Mouse (Mus musculus) mouse embryonic stem cell (cell line): ENCODE results near the gene Chadl.
"Not testable (repeated sequence)": the region's sequence is repeated elsewhere in the genome, so short reads cannot be mapped to it uniquely, and the experiment has no call there.

Source experiments
- in situ Hi-C, 2 experiments: fragments of 300-500 bp; cut with MboI; formaldehyde crosslinking; loops; 1 replicate in 1 of 2; 3 replicates in 1 of 2; pipeline ENCODE4 v1.14.3; 2019 to 2020; ENCODE audit warnings: low sequenced_read_pairs in 2 of 2, low pct_unique_long_range_greater_than_20kb in 1 of 2, mixed read lengths in 1 of 2; ENCODE audit not compliant: unreplicated experiment in 1 of 2

Chadl gene

DNA sequence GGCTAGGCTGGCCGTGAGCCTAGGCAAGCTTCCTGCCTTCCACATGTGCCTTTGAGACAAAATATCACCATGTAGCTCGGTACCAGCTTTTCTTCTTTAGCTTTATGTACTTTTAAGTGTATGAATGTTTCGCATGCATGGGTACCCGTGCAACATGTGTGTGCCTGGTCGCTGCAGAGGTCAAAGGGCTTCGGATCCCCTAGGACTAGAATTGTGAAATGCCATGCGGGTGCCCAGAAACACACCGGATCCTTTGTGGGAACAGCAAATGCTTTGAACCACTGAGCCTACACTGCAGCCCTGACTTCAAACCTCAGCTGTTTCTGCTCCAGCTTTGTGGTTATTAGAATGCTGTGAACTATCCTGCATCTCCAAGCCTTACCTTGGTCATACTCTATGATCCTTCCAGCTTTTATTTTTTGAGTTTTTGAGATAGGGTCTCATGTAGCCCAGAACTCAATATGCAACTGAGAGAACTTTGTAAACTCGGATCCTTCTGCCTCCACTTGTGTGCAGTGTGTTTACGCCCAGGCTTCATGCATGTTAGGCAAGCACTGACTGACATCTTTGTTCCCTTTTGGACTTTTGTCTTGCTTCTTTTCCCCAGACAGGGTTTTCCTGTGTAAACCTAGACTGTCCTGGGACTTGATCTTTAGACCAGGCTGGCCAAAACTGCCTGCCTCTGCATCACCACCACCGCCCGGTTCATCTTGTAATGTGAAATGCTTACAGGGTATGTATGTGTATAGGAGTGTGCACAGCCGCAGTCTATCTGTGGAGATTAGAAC is 5.4 kb upstream of the Chadl start:
- in situ Hi-C loops: no loop called here

DNA sequence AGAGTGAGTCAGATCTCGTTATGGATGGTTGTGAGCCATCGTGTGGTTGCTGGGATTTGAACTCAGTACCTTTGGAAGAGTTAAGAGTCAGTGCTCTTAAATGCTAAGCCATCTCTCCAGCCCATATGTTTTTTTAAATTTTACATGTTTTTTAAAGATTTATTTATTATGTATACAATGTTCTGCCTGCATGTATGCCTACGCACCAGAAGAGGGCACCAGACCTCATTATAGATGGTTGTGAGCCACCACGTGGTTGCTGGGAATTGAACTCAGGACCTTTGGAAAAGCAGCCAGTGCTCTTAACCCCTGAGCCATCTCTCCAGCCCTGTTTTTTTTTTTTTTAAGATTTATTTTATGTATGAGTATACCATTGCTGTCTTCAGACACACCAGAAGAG is 4.3 kb upstream of the Chadl start:
- in situ Hi-C loops: not testable (repeated sequence)

DNA sequence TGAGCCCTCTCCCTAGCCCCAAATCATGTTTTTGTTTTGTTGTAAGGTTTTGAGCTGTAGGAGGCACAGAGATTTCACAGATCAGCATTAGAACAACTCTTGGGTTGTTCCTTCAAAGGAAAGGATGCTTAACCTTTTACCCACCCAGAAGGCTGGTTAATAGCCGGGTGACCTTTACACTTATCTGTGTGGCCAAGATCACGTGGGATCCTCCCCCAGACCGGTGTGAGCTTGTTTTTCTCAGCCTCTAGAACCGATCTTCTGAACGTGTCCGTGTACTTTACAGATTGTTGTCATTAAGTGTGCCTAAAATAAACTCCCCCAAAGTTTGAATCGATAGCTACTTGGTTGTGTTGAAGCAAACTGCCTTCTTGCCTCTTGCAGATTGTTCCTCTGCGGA is 3.5 kb upstream of the Chadl start:
- in situ Hi-C loops: no loop called here

DNA sequence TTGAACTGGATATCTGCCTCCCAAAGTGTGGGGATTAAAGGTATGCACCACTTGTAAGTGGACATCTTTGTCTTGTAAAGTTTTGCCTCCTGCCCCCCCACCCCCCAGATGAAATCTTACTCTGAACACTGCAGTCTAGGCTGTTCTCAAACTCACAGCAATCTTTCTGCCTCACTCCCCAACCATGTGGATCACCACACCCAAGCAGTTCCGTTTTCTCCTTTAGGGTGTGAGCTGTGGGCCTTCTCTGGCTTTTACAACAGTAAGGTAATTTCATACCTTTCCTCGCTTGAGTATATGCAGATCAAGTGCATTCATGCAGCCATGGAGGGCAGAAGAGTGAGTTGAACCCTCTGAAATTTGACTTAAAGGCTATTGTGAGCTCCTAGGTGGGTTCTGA is 3.1 kb upstream of the Chadl start:
- in situ Hi-C loops: no loop called here

DNA sequence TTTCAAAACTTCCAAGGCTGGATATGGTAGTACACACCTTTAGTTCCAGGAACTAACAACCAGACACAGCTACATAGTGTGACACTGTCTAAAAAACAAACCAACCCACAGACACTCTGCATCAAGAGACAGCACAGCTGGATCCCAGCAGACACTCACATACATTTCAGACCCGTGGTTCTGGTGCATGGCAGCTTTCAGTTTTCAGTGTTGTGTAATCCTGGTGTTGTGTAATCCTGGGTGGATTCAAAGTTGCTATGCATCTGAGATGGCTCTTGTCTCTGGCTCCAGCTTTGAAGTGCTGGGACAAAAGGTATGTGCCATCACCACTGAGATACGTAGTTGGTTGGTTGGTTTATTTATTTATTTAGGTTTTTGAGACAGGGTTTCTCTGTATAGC is 1.4 kb upstream of the Chadl start:
- in situ Hi-C loops: no loop called here

DNA sequence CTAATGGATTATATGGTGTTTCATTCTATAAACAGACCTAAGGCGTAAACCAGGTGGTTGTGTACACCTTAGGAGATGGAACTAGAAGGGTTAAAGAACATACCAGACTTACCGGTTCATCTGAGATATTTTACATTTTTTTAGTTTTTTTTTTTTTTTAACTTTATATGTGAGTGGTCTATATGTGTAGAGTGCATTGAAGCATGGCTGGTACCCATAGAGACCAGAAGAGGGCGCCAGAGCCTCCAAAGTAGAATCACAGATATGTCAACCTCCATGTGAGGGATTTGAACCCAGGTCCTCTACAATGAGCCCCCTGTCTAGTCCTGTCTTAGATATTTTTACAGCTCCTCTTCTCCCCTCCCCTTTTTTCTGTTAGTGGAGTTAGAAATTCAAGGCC is 760 bp upstream of the Chadl start:
- in situ Hi-C loops: no loop called here

DNA sequence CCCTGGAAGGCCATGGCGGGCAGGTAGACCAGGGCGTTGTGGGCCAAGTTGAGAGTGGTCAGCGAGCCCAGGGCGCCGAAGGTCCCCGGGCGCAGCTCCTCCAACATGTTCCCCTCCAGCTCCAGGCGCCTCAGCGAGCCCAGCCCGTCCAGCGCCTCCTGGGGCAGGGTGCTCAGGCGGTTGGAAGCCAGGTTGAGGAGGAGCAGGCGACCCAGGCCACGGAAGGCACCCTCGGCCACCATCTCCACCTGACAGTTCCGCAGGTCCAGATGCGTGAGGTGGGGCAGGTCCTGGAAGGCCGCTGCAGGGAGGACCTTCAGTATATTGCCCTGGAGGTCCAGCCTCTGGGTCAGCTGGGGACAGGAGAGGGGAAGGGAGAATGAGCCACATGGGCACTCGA is 2.2 kb downstream of the Chadl start:
- in situ Hi-C loops: no loop called here

DNA sequence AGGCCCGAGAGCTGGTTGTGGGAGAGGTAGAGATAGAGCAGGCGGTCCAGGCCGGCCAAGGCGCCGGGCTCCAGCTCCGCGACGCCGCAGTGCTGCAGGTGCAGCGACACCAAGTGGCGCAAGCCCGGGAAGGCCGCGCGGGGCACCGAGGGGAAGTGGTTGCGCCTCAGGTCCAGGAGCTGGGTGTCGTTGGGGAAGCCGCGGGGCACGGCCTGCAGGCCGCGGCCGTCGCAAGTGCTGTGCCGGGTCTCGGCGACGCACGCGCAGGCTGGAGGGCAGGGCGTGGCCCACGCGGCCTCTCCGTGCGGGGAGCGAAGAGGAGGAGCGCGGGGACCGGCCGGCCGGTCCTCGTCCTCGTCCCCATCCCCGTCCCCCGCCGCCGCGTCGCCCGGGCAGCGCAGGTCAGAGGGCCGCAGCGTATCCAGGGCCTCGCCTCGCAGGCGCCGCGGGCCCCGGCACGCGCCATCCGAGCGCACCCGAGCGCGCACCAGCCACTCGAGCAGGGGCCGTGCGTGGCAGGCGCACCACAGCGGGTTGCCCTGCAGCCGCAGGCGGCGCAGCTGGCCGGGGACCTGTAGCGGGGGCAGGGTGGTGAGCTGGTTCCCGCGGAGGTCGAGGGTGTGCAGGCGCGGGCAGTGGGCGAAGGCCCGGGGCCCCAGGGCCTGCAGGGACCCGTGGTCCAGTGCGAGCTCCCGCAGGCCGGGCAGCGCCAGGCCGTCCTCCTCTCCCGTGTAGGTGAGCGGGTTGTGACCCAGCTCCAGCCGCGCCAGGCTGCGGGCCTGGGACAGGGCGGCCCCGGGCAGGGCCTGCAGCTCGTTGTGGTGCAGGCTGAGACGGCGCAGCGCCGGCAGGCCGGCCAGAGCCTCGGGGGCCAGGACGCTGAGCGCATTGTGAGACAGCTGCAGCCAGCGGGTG is 2.9 kb downstream of the Chadl start:
- in situ Hi-C loops: no loop called here

DNA sequence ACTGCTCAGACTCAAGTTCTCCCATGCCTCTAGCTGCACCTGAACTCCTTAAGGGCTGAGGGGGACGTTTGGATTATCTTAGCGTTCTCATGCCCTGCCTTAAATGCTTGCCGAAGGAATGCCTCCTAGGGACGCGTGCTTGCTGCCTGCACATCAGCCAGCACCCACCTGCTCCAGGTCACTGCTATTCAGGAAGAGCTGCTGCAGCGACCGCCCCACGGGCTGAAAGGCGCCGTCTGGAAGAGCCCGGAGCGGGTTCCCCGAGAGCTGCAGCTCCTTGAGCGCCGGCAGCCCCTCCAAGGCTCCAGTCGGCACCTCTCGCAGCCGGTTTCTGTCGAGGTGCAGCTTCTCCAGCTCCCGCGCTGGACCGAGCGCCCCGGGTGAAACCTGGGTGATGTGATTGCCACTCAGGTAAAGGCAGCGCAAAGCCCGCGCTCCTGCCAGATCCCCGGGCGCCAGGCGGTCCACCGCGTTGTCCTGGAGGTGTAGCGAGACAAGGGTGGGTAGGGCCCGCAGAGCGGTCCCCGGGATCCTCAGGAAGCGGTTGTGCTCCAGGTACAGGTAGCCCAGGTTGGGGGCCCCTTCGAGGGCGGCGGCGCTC is 3.6 kb downstream of the Chadl start:
- in situ Hi-C loops: no loop called here

DNA sequence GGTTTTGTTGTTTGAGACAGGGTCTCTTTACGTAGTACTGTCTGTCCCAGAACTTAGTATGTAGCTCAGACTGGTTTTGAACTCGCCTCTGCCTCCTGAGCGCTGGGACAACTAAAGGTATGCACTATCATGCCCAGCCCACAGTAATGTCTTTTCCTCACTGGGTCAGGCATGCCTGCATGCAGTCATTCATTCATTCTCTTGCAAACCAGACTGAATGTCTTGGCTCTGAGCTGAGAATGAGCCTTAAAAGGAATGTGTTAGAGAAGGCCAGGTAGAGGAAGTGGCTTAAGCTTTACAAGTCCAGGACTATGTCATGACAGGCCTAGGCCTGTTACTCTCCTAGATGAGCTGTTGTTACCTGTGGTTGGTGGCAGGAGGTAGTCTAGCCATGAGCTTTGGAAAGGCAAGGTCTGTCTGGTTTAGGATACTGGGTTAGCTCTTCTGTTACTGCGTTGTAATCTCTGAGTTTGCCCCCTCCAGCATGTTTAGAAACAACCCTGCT is 16.7 kb downstream of the Chadl start:
- in situ Hi-C loops: no loop called here

DNA sequence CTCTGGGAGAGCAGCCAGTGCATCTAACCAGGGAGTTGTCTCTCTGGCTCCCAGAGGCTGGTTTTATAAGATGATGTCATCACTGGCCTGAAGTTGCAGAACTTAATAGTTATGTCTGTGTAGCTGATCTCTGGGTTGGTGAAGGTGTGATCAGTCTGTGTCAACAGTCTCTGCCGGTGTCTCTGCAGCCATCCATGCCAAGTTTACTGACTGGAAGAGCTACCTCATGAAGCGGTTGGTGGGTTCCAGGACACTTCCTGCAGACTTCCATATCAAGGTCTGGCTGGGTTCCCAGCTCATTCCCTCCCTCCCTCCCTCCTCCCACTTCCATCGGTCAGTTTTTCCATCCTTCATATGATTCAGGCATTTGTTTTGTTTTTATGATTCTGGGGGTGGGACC is 20.4 kb downstream of the Chadl start:
- in situ Hi-C loops: no loop called here

DNA sequence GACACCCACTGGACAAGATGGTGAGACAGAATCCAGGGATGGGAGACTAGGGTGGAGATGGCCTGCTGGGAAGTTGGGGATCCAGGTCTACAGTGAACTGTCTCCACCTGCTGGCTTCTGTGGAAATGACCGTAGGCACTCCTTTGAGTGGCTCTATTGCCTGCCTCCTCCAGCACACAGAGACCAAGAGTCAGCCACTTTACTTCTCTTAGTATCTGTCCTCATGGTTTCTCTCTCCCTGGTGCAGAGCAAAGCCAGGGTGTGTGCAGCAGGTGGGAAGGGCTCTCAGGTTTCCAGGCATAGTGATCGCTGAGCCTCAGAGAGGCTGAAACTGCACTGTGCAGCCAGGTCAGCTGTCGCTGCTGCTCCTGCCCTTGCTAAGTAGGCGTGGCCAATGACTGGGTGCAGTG is 26.9 kb downstream of the Chadl start:
- in situ Hi-C loops: no loop called here

DNA sequence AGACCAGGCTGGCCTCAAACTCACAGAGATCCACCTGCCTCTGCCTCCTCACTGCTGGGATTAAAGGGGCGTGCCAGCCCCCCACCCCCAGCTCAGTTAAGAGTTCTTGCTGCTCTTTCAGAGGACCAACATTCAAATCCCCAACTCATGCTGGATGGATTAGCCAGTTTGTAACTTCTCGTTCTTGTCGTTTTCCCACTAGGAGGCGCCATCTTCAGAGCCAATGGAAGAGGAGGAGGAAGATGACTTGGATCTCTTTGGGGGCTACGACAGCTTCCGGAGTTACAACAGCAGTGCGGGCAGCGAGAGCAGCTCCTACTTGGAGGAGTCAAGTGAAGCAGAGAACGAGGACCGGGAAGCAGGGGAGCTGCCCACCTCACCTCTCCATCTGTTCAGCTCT is 30.1 kb downstream of the Chadl start:
- in situ Hi-C loops: no loop called here

DNA sequence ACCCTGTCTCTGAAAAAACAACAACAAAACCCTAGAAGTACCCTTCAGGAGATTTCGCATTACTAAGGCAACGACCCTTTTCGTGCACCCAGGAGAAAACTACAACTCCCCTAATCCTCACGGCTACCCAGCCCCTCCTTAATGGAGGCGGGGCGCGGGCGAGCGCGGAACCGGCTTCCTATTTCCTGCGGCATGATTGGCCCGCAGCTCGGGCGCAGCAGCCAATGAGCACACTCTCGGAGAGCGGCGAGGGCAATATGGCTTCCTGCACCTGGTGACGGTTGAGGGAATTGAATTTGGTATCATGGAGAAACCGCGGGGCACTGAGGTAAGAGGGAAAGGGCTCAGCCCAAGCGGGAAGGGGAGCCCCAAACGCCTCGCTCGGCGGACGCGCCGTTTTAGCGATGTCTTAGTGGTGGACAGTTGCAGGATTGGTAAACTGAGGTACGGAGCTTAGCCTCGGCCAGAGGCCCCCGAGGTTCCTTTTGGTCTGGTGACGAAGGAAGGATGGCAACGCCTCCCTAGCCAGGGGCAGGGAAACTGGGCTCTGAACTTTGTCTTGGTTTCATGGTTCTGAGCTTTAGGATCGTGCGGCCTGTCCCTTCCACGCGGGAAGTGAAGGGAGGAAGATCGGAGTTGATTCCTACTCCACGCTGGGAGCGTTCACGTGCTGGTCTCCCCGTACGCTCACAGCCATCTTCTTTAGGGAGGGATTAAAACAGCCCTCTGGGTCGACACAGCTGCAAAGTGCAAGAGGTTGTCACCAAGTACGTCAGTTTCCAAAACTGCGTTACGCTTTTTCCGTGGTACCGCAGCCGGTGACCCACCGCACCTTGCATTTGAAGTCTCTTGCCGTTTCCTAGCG is 33.2 kb downstream of the Chadl start, which contains the start of gene L3mbtl2:
Gene L3mbtl2, plus strand, starts transcription at position 193 of the 865 bp plus-strand sequence.
- in situ Hi-C loops: no loop called here

DNA sequence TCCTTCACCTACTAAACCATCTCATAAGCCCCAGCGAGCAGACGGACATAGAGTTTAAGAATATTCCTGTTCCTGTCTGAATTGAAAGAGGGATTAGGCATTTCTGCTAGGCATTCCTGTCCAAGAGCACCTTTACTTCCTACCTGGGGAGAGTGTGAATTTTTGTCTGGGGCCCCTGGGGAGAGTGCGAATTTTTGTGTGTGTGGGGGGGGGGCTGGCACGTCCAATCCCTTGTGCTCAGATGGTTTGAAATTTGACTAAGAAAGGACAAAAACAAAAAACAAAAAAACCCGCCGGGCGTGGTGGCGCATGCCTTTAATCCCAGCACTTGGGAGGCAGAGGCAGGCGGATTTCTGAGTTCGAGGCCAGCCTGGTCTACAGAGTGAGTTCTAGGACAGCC is 33.8 kb downstream of the Chadl start:
- in situ Hi-C loops: no loop called here

DNA sequence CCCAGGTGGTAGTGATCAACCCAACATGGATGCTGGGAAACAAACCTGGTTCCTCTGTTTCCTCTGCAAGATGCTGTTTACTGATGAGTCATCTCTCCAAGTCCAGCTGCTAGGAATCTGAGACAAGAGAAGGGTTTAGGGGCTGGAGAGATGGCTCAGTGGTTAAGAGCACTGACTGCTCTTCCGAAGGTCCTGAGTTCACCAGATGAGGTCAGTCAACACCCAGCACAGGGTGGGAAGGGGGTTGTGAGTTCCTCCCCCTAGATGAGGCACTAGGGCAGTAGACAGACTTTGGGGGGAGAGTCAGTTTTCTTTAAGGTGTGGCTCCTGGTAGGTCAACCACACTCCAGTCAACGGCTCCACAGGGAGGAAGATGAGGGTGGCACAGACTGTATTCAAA is 35.4 kb downstream of the Chadl start:
- in situ Hi-C loops: no loop called here

DNA sequence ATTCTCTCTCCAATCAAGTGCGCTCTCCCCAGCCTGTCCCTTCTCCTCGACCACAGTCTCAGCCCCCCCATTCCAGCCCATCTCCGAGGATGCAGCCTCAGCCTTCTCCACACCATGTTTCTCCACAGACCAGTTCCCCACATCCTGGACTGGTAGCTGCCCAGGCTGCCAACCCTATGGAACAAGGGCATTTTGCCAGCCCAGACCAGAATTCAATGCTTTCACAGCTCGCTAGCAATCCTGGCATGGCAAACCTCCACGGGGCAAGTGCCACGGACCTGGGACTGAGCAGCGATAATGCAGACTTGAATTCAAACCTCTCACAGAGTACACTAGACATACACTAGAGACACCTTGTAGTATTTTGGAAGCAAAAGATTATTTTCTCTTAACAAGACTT is 46.5 kb downstream of the Chadl start:
- in situ Hi-C loops: no loop called here
